Mouse (Mus musculus): Measurements from ENCODE around the gene Nav2.

DNA sequence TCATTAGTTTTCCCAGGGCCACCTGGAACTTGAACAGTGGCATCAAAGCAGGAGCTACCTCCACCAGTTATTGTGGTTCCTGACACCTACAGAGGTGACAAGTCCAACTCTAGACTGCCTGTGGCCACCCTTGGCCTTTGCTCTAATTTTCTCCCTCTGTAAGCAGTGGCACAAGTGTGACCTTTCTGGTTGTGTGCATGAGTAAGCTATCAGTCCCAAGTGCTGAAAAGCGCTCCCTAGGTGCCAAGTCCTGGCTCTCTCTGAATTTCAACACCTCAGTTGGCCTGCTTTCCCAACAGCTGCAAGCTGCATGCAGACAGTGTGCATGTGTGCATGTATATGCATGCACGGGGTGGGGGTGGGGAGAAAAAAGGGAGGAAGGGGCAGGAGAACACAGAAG, 324.5 kb downstream of the Nav2 start:
- TF ChIP-seq POLR2A (IDR thresholded peaks at IDR 0.05; ENCODE audit: borderline replicate concordance, extremely low read depth, insufficient read depth, insufficient read length, poor library complexity, severe bottlenecking) (no peak), CTCF (IDR thresholded peaks at IDR 0.05; ENCODE audit: borderline replicate concordance, extremely low read depth, insufficient read depth, insufficient read length) (no peak)
